Mouse (Mus musculus) hindbrain, embryonic 10.5 days (tissue): Measurements from ENCODE around the gene Pde6h. TPM values are rescaled to one million over a fixed set of nuclear protein-coding genes. Genes with fewer than 3 reads are reported as not detected.

ENCODE experiments used
- DNase-seq: peaks from one replicate; pipeline ENCODE4 v3.0.0-alpha.2; 2017; ENCODE audit warnings: low spot score
- H3K27ac ChIP-seq: fragments of 300-500 bp; sonication (generic); 2 replicates; pipeline ENCODE4 v1.5.1; 2016; ENCODE audit warnings: mild to moderate bottlenecking, moderate library complexity
- H3K27me3 ChIP-seq: fragments of 300-500 bp; sonication (generic); 2 replicates; pipeline ENCODE4 v1.6.1; 2016; ENCODE audit warnings: mild to moderate bottlenecking; ENCODE audit not compliant: poor library complexity, insufficient read depth, severe bottlenecking
- H3K36me3 ChIP-seq: fragments of 300-500 bp; sonication (generic); 2 replicates; pipeline ENCODE4 v1.6.1; 2016; ENCODE audit warnings: mild to moderate bottlenecking, moderate library complexity
- H3K4me1 ChIP-seq: fragments of 300-500 bp; sonication (generic); replicated peaks from 2 replicates; pipeline ENCODE4 v1.6.1; 2016; ENCODE audit warnings: mild to moderate bottlenecking
- H3K4me3 ChIP-seq: fragments of 300-500 bp; sonication (generic); 2 replicates; pipeline ENCODE4 v1.5.1; 2016; ENCODE audit warnings: mild to moderate bottlenecking, moderate library complexity
- H3K9me3 ChIP-seq: fragments of 300-500 bp; sonication (generic); 2 replicates; pipeline ENCODE4 v1.6.1; 2016; ENCODE audit warnings: mild to moderate bottlenecking, moderate library complexity
- WGBS: fragments of 180-500 bp; shearing (Covaris S2); methylation state at CpG from one replicate; pipeline ENCODE4 v1.1.7; 2016; 5-methylcytosine and 5-hydroxymethylcytosine counted together
- polyA plus RNA-seq: library from polyadenylated mRNA; unstranded; fragments of >200 nt; fragmentation: Nextera tagmentation; extraction: Ambion mirVana; gene quantifications from 2 replicates; pipeline ENCODE4 v1.2.1, GENCODE M21; 2016

Pde6h gene
- polyA plus RNA-seq, 1 experiment from 2014 or later: not detected

GRCm38 (mm10) chr6:136979274-136980082 is 55.8 kb downstream of the Pde6h start:
- WGBS: 87% methylated on average over 23 of the region's 23 CpGs
- no peaks in the 10 kb centered on the region for H3K27me3 ChIP-seq
- DNase-seq: no peak
- no peak overlapping the region for H3K4me3 ChIP-seq
- no peak overlapping the region for H3K27ac ChIP-seq
- peaks cover 13% of the 10 kb centered on the region for H3K4me1 ChIP-seq
- no peaks in the 10 kb centered on the region for H3K9me3 ChIP-seq
- H3K36me3 ChIP-seq: no peaks in the 10 kb centered on the region

GRCm38 (mm10) chr6:136980331-136980746 is 56.7 kb downstream of the Pde6h start:
- 41% methylated on average over 3 of the region's 3 CpGs for WGBS
- DNase-seq: no peak
- H3K27me3 ChIP-seq: no peaks in the 10 kb centered on the region
- H3K27ac ChIP-seq: peak overlapping the region; percentile 20; the same call in 1 of the 2 replicates
- no peaks in the 10 kb centered on the region for H3K36me3 ChIP-seq
- H3K9me3 ChIP-seq: no peaks in the 10 kb centered on the region
- H3K4me3 ChIP-seq: no peak overlapping the region
- peaks cover 17% of the 10 kb centered on the region for H3K4me1 ChIP-seq

- 89% methylated on average over 6 of the region's 6 CpGs for WGBS
Observed at GRCm38 (mm10) chr6:136982581-136982980, 58.9 kb downstream of the Pde6h start.

GRCm38 (mm10) chr6:136983201-136983600 is 59.6 kb downstream of the Pde6h start:
- DNase-seq: peak; percentile 27
- WGBS: 53% methylated on average over 7 of the region's 7 CpGs
- H3K36me3 ChIP-seq: no peaks in the 10 kb centered on the region
- H3K4me3 ChIP-seq: no peak overlapping the region
- peaks cover 21% of the 10 kb centered on the region for H3K4me1 ChIP-seq
- no peaks in the 10 kb centered on the region for H3K9me3 ChIP-seq
- H3K27me3 ChIP-seq: no peaks in the 10 kb centered on the region
- H3K27ac ChIP-seq: no peak overlapping the region

More at GRCm38 (mm10) chr6:136982581-136982980, 58.9 kb downstream of the Pde6h start:
- no peaks in the 10 kb centered on the region for H3K27me3 ChIP-seq
- H3K36me3 ChIP-seq: no peaks in the 10 kb centered on the region
- no peak for DNase-seq
- no peaks in the 10 kb centered on the region for H3K9me3 ChIP-seq
- no peak overlapping the region for H3K4me3 ChIP-seq
- H3K4me1 ChIP-seq: peaks cover 21% of the 10 kb centered on the region
- H3K27ac ChIP-seq: no peak overlapping the region

GRCm38 (mm10) chr6:136986019-136986418 is 62.4 kb downstream of the Pde6h start:
- Histone ChIP-seq H3K9me3 (no peaks in the 10 kb centered on the region), H3K27me3 (no peaks in the 10 kb centered on the region), H3K4me3 (no peak overlapping the region), H3K27ac (no peak overlapping the region), H3K4me1 (peaks cover 19% of the 10 kb centered on the region), H3K36me3 (no peaks in the 10 kb centered on the region)
- WGBS: 79% methylated on average over 13 of the region's 13 CpGs
- DNase-seq: no peak

- WGBS: 67% methylated on average over 11 of the region's 11 CpGs
- DNase-seq: no peak
Observed at GRCm38 (mm10) chr6:136986718-136987117, 63.1 kb downstream of the Pde6h start.

GRCm38 (mm10) chr6:136988536-136989060 is 65.0 kb downstream of the Pde6h start:
- no peaks in the 10 kb centered on the region for H3K27me3 ChIP-seq
- peaks cover 14% of the 10 kb centered on the region; the same call in 1 of the 2 replicates for H3K4me1 ChIP-seq
- H3K36me3 ChIP-seq: no peaks in the 10 kb centered on the region
- no peak overlapping the region for H3K27ac ChIP-seq
- no peak overlapping the region for H3K4me3 ChIP-seq
- no peak for DNase-seq
- no peaks in the 10 kb centered on the region for H3K9me3 ChIP-seq
- WGBS: 86% methylated on average over 7 of the region's 7 CpGs

More at GRCm38 (mm10) chr6:136986718-136987117, 63.1 kb downstream of the Pde6h start:
- Histone ChIP-seq H3K36me3 (no peaks in the 10 kb centered on the region), H3K27me3 (no peaks in the 10 kb centered on the region), H3K4me3 (no peak overlapping the region), H3K9me3 (no peaks in the 10 kb centered on the region), H3K27ac (no peak overlapping the region), H3K4me1 (peaks cover 19% of the 10 kb centered on the region)

- Histone ChIP-seq H3K4me1 (peaks cover 11% of the 10 kb centered on the region; the same call in 1 of the 2 replicates), H3K4me3 (peak overlapping the region; percentile 35), H3K9me3 (no peaks in the 10 kb centered on the region), H3K36me3 (no peaks in the 10 kb centered on the region), H3K27ac (peak overlapping the region; percentile 53; the same call in 1 of the 2 replicates), H3K27me3 (no peaks in the 10 kb centered on the region)
- 30% methylated on average over 11 of the region's 11 CpGs for WGBS
- DNase-seq: peak; percentile 12
Observed at GRCm38 (mm10) chr6:136989824-136990497, 66.3 kb downstream of the Pde6h start.

GRCm38 (mm10) chr6:136990557-136990956 is 66.9 kb downstream of the Pde6h start:
- H3K27me3 ChIP-seq: no peaks in the 10 kb centered on the region
- no peaks in the 10 kb centered on the region for H3K36me3 ChIP-seq
- no peak for DNase-seq
- no peak overlapping the region for H3K4me3 ChIP-seq
- no peaks in the 10 kb centered on the region for H3K9me3 ChIP-seq
- H3K27ac ChIP-seq: no peak overlapping the region
- 75% methylated on average over 8 of the region's 8 CpGs for WGBS
- peaks cover 6% of the 10 kb centered on the region; the same call in 1 of the 2 replicates for H3K4me1 ChIP-seq

- no peak overlapping the region for H3K4me3 ChIP-seq
- no peaks in the 10 kb centered on the region for H3K9me3 ChIP-seq
- DNase-seq: no peak
- peaks cover 3% of the 10 kb centered on the region; the same call in 1 of the 2 replicates for H3K4me1 ChIP-seq
- H3K27me3 ChIP-seq: no peaks in the 10 kb centered on the region
- H3K27ac ChIP-seq: no peak overlapping the region
- H3K36me3 ChIP-seq: no peaks in the 10 kb centered on the region
- 82% methylated on average over 4 of the region's 4 CpGs for WGBS
Observed at GRCm38 (mm10) chr6:136993574-136993973, 69.9 kb downstream of the Pde6h start.

- no peak overlapping the region for H3K4me3 ChIP-seq
- no peaks in the 10 kb centered on the region for H3K36me3 ChIP-seq
- no peaks in the 10 kb centered on the region for H3K27me3 ChIP-seq
- H3K4me1 ChIP-seq: no peaks in the 10 kb centered on the region
- no peaks in the 10 kb centered on the region for H3K9me3 ChIP-seq
- no peak overlapping the region for H3K27ac ChIP-seq
- WGBS: 69% methylated on average over 8 of the region's 8 CpGs
- no peak for DNase-seq
Observed at GRCm38 (mm10) chr6:136995533-136995932, 71.9 kb downstream of the Pde6h start.

GRCm38 (mm10) chr6:136996336-136996735 is 72.7 kb downstream of the Pde6h start:
- no peaks in the 10 kb centered on the region for H3K9me3 ChIP-seq
- H3K4me3 ChIP-seq: no peak overlapping the region
- H3K36me3 ChIP-seq: no peaks in the 10 kb centered on the region
- H3K4me1 ChIP-seq: no peaks in the 10 kb centered on the region
- DNase-seq: no peak
- no peaks in the 10 kb centered on the region for H3K27me3 ChIP-seq
- no peak overlapping the region for H3K27ac ChIP-seq
- WGBS: 81% methylated on average over 5 of the region's 5 CpGs

GRCm38 (mm10) chr6:136998181-136998580 is 74.5 kb downstream of the Pde6h start:
- no peaks in the 10 kb centered on the region for H3K36me3 ChIP-seq
- H3K27me3 ChIP-seq: no peaks in the 10 kb centered on the region
- no peak for DNase-seq
- no peaks in the 10 kb centered on the region for H3K9me3 ChIP-seq
- H3K4me1 ChIP-seq: no peaks in the 10 kb centered on the region
- no peak overlapping the region for H3K4me3 ChIP-seq
- H3K27ac ChIP-seq: no peak overlapping the region
- WGBS: 81% methylated on average over 7 of the region's 7 CpGs
